Mouse (Mus musculus) spleen, adult 2 months (tissue): ENCODE measurements at regions not wholly inside any gene's neighbourhood (a gene's known extent, or its start where the extent isn't known, plus 50 kb on each side); places are given as distances from the start of the nearest gene placed in this dataset.

Experiments
- DNase-seq, 2 experiments: peaks; one replicate each; pipeline versions ENCODE4 v3.0.0 to v3.0.0-alpha.2; 2012 to 2021; ENCODE audit warnings: low spot score in 2 of 2, low read depth in 1 of 2
- H3K27ac ChIP-seq: fragments of 200-500 bp; 2 replicates; pipeline ENCODE4 v1.5.1; 2012; ENCODE audit warnings: low read length, inconsistent platforms; ENCODE audit not compliant: insufficient read depth
- H3K27me3 ChIP-seq: fragments of 200-500 bp; 2 replicates; pipeline ENCODE4 v1.6.1; 2012; ENCODE audit warnings: mild to moderate bottlenecking, moderate library complexity, low read length, inconsistent platforms; ENCODE audit not compliant: control insufficient read depth, insufficient read depth
- H3K36me3 ChIP-seq: fragments of 200-500 bp; 2 replicates; pipeline ENCODE4 v1.6.1; 2012; ENCODE audit warnings: mild to moderate bottlenecking, low read length, inconsistent platforms; ENCODE audit not compliant: control insufficient read depth, insufficient read depth
- H3K4me1 ChIP-seq: fragments of 200-500 bp; 2 replicates; pipeline ENCODE4 v1.6.1; 2011; ENCODE audit warnings: inconsistent platforms; ENCODE audit not compliant: control insufficient read depth, insufficient read depth, insufficient read length
- H3K4me3 ChIP-seq: fragments of 200-500 bp; 2 replicates; pipeline ENCODE4 v1.5.1; 2011; ENCODE audit warnings: mild to moderate bottlenecking, inconsistent platforms; ENCODE audit not compliant: insufficient read depth, insufficient read length; ENCODE audit errors: extremely low read depth
- CTCF ChIP-seq: fragments of 200-500 bp; IDR thresholded peaks from 2 replicates; pipeline ENCODE4 v1.5.1; 2011; ENCODE audit warnings: mild to moderate bottlenecking, inconsistent platforms; ENCODE audit not compliant: insufficient read depth, insufficient read length, insufficient replicate concordance; ENCODE audit errors: extremely low read depth
- POLR2A ChIP-seq: fragments of 200-500 bp; IDR thresholded peaks from 2 replicates; pipeline ENCODE4 v1.6.1; 2011; ENCODE audit warnings: low read depth, low read length, inconsistent platforms
- WGBS: fragments of 180-500 bp; shearing (Covaris S2); methylation state at CpG from one replicate; pipeline ENCODE4 v1.1.7; 2018; 5-methylcytosine and 5-hydroxymethylcytosine counted together

DNA sequence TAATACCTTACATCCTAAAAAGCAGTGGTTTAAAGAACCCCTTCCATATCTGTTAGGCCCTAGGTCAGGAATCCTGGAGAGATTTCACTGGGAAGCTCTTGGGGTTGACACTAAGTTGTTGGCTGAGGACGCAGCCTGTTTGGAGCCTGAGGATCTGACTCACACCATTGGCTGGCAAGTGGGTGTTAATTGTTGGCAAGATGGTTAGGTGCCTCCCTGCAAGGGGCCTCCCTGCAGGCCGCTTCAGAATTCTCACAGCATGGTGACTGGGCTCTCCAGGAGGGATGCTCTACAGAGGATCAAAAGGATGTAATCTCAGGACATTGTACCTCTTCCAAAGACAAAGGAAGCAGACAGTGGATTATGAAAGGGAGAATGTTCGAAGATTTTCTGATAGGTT, 270.7 kb upstream of the Fn1 start:
- Histone ChIP-seq H3K4me3 (no peak overlapping the region), H3K27me3 (no peaks in the 10 kb centered on the region), H3K36me3 (no peaks in the 10 kb centered on the region), H3K4me1 (no peaks in the 10 kb centered on the region), H3K27ac (no peak overlapping the region)
- TF ChIP-seq CTCF: no peak
- no peak for TF ChIP-seq POLR2A
- WGBS: 90% methylated on average over 3 of the region's 3 CpGs
- no peak for DNase-seq

DNA sequence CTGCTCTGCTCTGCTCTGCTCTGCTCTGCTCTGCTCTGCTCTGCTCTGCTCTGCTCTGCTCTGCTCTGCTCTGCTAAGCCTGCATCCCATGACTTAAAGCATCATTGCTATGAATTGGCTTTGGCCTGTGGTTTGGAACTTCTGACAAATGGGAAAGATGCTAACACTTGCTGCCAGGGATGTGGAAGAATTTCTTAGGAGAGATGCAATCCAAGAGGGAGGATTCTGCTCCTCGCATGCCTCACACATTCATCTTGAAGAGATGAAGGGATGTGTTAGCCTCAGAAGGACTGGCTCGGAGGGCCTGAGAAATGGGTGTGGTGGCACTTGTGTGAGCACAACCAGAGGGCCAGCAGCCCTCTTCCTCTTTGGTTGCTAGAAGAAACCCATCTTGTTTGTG, 268.5 kb upstream of the Fn1 start:
- H3K27ac ChIP-seq: no peak overlapping the region
- no peaks in the 10 kb centered on the region for H3K4me1 ChIP-seq
- H3K4me3 ChIP-seq: no peak overlapping the region
- H3K27me3 ChIP-seq: no peaks in the 10 kb centered on the region
- no peak for DNase-seq
- TF ChIP-seq POLR2A (no peak), CTCF (no peak)
- 80% methylated on average over 2 of the region's 2 CpGs for WGBS
- H3K36me3 ChIP-seq: no peaks in the 10 kb centered on the region

DNA sequence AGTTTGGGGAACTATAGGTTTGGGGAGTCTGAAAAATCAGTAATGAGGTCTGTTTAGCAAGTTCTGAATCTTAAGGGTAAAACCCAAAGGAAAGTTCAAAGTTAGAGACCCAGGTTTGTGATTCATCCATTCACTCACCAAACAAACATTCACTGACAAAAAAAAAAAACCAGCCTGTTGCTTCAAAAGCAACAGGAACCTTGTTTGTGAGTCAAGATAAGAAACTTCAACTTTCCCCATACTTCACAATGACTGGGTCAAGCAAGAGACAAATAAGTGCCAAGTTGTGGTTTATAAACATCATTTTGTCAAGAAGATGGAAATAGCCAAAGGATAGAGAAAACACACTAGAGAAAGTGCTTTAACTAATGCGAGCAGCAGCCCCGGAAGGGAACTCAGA, 266.9 kb upstream of the Fn1 start:
- Histone ChIP-seq H3K4me1 (no peaks in the 10 kb centered on the region), H3K4me3 (no peak overlapping the region), H3K27me3 (no peaks in the 10 kb centered on the region), H3K27ac (no peak overlapping the region), H3K36me3 (no peaks in the 10 kb centered on the region)
- WGBS: 84% methylated on average over 2 of the region's 2 CpGs
- DNase-seq: no peak
- TF ChIP-seq CTCF (no peak), POLR2A (no peak)

DNA sequence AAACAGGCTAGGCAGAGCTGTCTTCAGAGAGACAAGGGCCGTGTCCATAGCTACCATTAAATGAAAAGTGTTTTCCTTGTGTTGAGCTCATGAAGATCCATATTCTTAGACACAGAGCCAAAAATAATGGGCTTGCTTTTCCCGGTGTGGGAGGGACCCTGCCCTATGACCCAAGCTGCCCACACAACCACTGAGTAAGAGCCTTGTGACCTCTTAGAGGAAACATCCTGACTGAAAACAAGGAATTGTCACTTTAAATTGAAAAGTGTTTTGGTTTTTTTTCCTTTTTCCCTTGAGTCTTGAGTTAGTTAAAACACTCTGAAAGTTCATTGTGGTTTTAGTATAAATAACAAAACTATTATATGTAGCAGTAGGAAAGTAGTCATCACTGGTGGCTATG, 264.0 kb upstream of the Fn1 start:
- H3K27ac ChIP-seq: no peak overlapping the region
- no peaks in the 10 kb centered on the region for H3K36me3 ChIP-seq
- H3K4me3 ChIP-seq: no peak overlapping the region
- 78% methylated on average over 2 of the region's 2 CpGs for WGBS
- H3K4me1 ChIP-seq: no peaks in the 10 kb centered on the region
- no peaks in the 10 kb centered on the region for H3K27me3 ChIP-seq
- no peak for DNase-seq
- TF ChIP-seq CTCF: no peak
- no peak for TF ChIP-seq POLR2A

DNA sequence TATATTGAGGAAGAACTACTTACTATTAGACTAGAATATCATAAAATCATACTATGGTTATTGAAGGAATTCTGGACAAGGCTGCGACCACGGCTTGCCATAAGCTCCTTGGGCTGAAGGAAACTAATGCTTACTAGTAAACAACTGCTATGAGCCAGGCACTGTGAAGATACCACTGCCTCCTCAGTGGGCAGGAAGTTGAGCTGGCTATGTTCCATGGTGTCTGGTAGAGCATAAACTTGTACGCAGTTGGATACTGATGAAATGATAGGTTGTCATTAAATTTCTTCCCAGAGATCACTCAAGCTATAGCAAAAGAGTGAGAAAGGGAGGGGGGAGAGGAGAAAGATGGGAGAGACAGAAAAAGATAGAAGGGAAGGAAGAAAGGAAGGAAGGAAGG, 261.4 kb upstream of the Fn1 start:
- 70% methylated on average over 3 of the region's 3 CpGs for WGBS
- DNase-seq: no peak

DNA sequence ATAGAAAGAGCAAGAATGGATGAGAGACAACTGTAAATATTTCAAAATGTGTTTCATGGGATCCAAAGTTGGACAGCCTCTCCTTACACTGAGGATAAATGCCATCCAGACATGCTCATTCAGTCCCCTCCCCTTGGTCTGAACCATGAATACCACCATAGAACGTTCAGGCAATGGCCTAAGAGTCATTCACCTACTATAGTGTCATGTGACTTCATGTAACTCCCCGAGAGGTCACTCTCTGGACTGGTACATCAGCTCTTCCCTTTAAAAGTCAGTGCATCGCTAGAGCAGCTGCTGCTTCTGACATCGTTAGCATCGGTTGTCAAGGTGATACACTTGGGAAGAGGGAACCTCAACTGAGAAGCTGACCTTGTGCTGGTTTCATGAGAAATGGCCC, 260.2 kb upstream of the Fn1 start:
- H3K36me3 ChIP-seq: no peaks in the 10 kb centered on the region
- DNase-seq: no peak
- no peaks in the 10 kb centered on the region for H3K4me1 ChIP-seq
- 63% methylated on average over 5 of the region's 5 CpGs for WGBS
- no peaks in the 10 kb centered on the region for H3K27me3 ChIP-seq
- H3K4me3 ChIP-seq: no peak overlapping the region
- H3K27ac ChIP-seq: no peak overlapping the region
- TF ChIP-seq POLR2A (no peak), CTCF (no peak)

More for the DNA sequence above, 261.4 kb upstream of the Fn1 start:
- no peaks in the 10 kb centered on the region for H3K36me3 ChIP-seq
- H3K4me3 ChIP-seq: no peak overlapping the region
- TF ChIP-seq POLR2A (no peak), CTCF (no peak)
- H3K4me1 ChIP-seq: no peaks in the 10 kb centered on the region
- H3K27me3 ChIP-seq: no peaks in the 10 kb centered on the region
- H3K27ac ChIP-seq: no peak overlapping the region

DNA sequence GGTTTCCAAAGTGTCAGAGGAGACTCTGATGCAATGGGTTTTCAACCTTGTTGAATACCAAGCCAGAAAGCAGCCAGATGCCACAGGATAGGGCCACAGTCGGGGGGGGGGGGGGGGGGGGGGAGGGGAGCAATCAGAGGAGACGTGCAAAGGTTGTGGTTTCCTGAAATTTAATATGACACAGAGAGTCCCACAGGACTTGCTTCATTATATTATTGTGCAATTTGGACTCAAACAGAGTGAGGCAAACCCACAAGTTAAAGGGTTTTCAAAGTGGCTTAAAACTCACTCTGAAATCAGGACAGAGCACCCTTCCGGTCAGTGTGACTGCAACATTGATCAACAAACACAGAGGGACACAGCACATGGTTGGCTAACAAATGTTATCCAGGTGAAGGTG, 259.4 kb upstream of the Fn1 start:
- no peaks in the 10 kb centered on the region for H3K27me3 ChIP-seq
- no peaks in the 10 kb centered on the region for H3K4me1 ChIP-seq
- no peak overlapping the region for H3K4me3 ChIP-seq
- 8% methylated on average over 3 of the region's 3 CpGs for WGBS
- no peaks in the 10 kb centered on the region for H3K36me3 ChIP-seq
- TF ChIP-seq POLR2A: no peak
- TF ChIP-seq CTCF: no peak
- DNase-seq: no peak
- H3K27ac ChIP-seq: no peak overlapping the region

DNA sequence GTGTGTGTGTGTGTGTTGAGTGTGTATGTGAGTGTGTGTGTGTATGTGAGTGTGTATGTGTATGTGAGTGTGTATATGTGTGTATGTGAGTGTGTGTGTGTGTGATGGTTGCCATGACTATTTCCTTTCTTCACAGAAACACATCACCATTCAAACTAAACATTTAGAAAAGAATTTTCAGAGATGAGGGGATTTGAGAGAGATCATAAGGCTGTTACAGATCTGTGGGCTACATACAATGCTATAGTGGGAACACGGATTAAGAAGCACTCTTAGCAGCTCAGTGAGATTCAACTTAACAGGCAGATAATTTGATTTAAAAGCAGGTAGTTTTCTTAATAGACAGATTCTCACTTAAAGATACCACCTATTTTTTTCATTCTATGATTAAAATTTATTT, 257.1 kb upstream of the Fn1 start:
- no peak for DNase-seq
- Histone ChIP-seq H3K4me3 (no peak overlapping the region), H3K27me3 (no peaks in the 10 kb centered on the region), H3K36me3 (no peaks in the 10 kb centered on the region), H3K4me1 (no peaks in the 10 kb centered on the region), H3K27ac (no peak overlapping the region)
- TF ChIP-seq CTCF: no peak
- no peak for TF ChIP-seq POLR2A
- 93% methylated on average over 1 of the region's 1 CpGs for WGBS
